Mouse (Mus musculus): ENCODE results near the gene Irf7. TPM values are rescaled to one million over a fixed set of nuclear protein-coding genes. Genes with fewer than 3 reads are reported as not detected.
A peak's percentile ranks its signal among the peaks of the same experiment; 100 is the strongest.

Gene Irf7
- polyA plus RNA-seq, 1 experiment = 5.6 TPM

- no peak overlapping the region for H3K4me3 ChIP-seq (replicated peaks; ENCODE audit: insufficient read depth, low read depth, low read length)
- TF ChIP-seq CTCF (IDR thresholded peaks at IDR 0.05; ENCODE audit: borderline replicate concordance, insufficient read depth, low read depth, low read length) = no peak
- TF ChIP-seq POLR2A (IDR thresholded peaks at IDR 0.05; ENCODE audit: borderline replicate concordance, insufficient read depth, low read length) = no peak
- DNase-seq = no peak
- H3K27me3 ChIP-seq (ENCODE audit: control insufficient read depth, insufficient read depth, low read length) = no peaks in the 10 kb centered on the region; the same call in 1 of the 2 replicates
- H3K27ac ChIP-seq (ENCODE audit: insufficient read depth, low read length) = no peak overlapping the region
- H3K4me1 ChIP-seq (ENCODE audit: control insufficient read depth, insufficient read depth, low read length) = peaks cover 6% of the 10 kb centered on the region
- WGBS = 61% methylated on average over 3 of the region's 3 CpGs
Observed at GRCm38 (mm10) chr7:141297926-141298650, 31.8 kb upstream of the Irf7 start.

GRCm38 (mm10) chr7:141294479-141294878 lies 28.2 kb upstream of the Irf7 start:
- TF ChIP-seq POLR2A (IDR thresholded peaks at IDR 0.05; ENCODE audit: borderline replicate concordance, insufficient read depth, low read length) (no peak), CTCF (IDR thresholded peaks at IDR 0.05; ENCODE audit: borderline replicate concordance, insufficient read depth, low read depth, low read length) (no peak)
- Histone ChIP-seq H3K4me3 (replicated peaks; ENCODE audit: insufficient read depth, low read depth, low read length) (no peak overlapping the region), H3K27me3 (ENCODE audit: control insufficient read depth, insufficient read depth, low read length) (no peaks in the 10 kb centered on the region; the same call in 1 of the 2 replicates), H3K27ac (ENCODE audit: insufficient read depth, low read length) (no peak overlapping the region), H3K4me1 (ENCODE audit: control insufficient read depth, insufficient read depth, low read length) (no peaks in the 10 kb centered on the region)
- no peak for DNase-seq
- WGBS = 16% methylated on average over 22 of the region's 22 CpGs

GRCm38 (mm10) chr7:141293852-141294471 lies 27.7 kb upstream of the Irf7 start:
- H3K27me3 ChIP-seq (ENCODE audit: control insufficient read depth, insufficient read depth, low read length) = no peaks in the 10 kb centered on the region; the same call in 1 of the 2 replicates
- no peaks in the 10 kb centered on the region for H3K4me1 ChIP-seq (ENCODE audit: control insufficient read depth, insufficient read depth, low read length)
- TF ChIP-seq POLR2A (IDR thresholded peaks at IDR 0.05; ENCODE audit: borderline replicate concordance, insufficient read depth, low read length) (no peak), CTCF (IDR thresholded peaks at IDR 0.05; ENCODE audit: borderline replicate concordance, insufficient read depth, low read depth, low read length) (no peak; the same call in 1 of the 2 replicates)
- peak in 1 of 2 experiments; percentile 53 for DNase-seq
- H3K4me3 ChIP-seq (replicated peaks; ENCODE audit: insufficient read depth, low read depth, low read length) = peak overlapping the region; percentile 35
- H3K27ac ChIP-seq (ENCODE audit: insufficient read depth, low read length) = no peak overlapping the region
- WGBS = 1% methylated on average over 53 of the region's 53 CpGs

GRCm38 (mm10) chr7:141292583-141293388 lies 26.5 kb upstream of the Irf7 start:
- Histone ChIP-seq H3K27me3 (ENCODE audit: control insufficient read depth, insufficient read depth, low read length) (no peaks in the 10 kb centered on the region; the same call in 1 of the 2 replicates), H3K27ac (ENCODE audit: insufficient read depth, low read length) (no peak overlapping the region), H3K4me3 (replicated peaks; ENCODE audit: insufficient read depth, low read depth, low read length) (no peak overlapping the region), H3K4me1 (ENCODE audit: control insufficient read depth, insufficient read depth, low read length) (no peaks in the 10 kb centered on the region)
- TF ChIP-seq CTCF (IDR thresholded peaks at IDR 0.05; ENCODE audit: borderline replicate concordance, insufficient read depth, low read depth, low read length) = no peak
- no peak for DNase-seq
- WGBS = 83% methylated on average over 15 of the region's 15 CpGs

- TF ChIP-seq POLR2A (IDR thresholded peaks at IDR 0.05; ENCODE audit: borderline replicate concordance, insufficient read depth, low read length) (no peak), CTCF (IDR thresholded peaks at IDR 0.05; ENCODE audit: borderline replicate concordance, insufficient read depth, low read depth, low read length) (no peak)
- WGBS = 8% methylated on average over 46 of the region's 46 CpGs
- Histone ChIP-seq H3K4me1 (ENCODE audit: control insufficient read depth, insufficient read depth, low read length) (no peaks in the 10 kb centered on the region), H3K4me3 (replicated peaks; ENCODE audit: insufficient read depth, low read depth, low read length) (no peak within 1 kb of the TSS), H3K27me3 (ENCODE audit: control insufficient read depth, insufficient read depth, low read length) (no peaks in the 10 kb centered on the region; the same call in 1 of the 2 replicates), H3K27ac (ENCODE audit: insufficient read depth, low read length) (no peak within 1 kb of the TSS)
- DNase-seq = no peak
Observed at GRCm38 (mm10) chr7:141291921-141292582, 25.8 kb upstream of the Irf7 start, which contains the start of gene Drd4. Gene Drd4 (plus strand): TSS chr7:141292006.

- 91% methylated on average over 3 of the region's 3 CpGs for WGBS
- DNase-seq = no peak
- no peaks in the 10 kb centered on the region for H3K4me1 ChIP-seq (ENCODE audit: control insufficient read depth, insufficient read depth, low read length)
- no peak overlapping the region for H3K27ac ChIP-seq (ENCODE audit: insufficient read depth, low read length)
- no peaks in the 10 kb centered on the region for H3K27me3 ChIP-seq (ENCODE audit: control insufficient read depth, insufficient read depth, low read length)
- no peak for TF ChIP-seq POLR2A (IDR thresholded peaks at IDR 0.05; ENCODE audit: borderline replicate concordance, insufficient read depth, low read length)
- TF ChIP-seq CTCF (IDR thresholded peaks at IDR 0.05; ENCODE audit: borderline replicate concordance, insufficient read depth, low read depth, low read length) = no peak
- H3K4me3 ChIP-seq (replicated peaks; ENCODE audit: insufficient read depth, low read depth, low read length) = no peak overlapping the region
Observed at GRCm38 (mm10) chr7:141288042-141288441, 21.8 kb upstream of the Irf7 start.

- no peak for DNase-seq
- WGBS = 18% methylated on average over 4 of the region's 4 CpGs
- H3K4me3 ChIP-seq (replicated peaks; ENCODE audit: insufficient read depth, low read depth, low read length) = no peak overlapping the region
Observed at GRCm38 (mm10) chr7:141282756-141283155, 16.5 kb upstream of the Irf7 start.

More at GRCm38 (mm10) chr7:141282756-141283155, 16.5 kb upstream of the Irf7 start:
- no peak for TF ChIP-seq POLR2A (IDR thresholded peaks at IDR 0.05; ENCODE audit: borderline replicate concordance, insufficient read depth, low read length)
- TF ChIP-seq CTCF (IDR thresholded peaks at IDR 0.05; ENCODE audit: borderline replicate concordance, insufficient read depth, low read depth, low read length) = no peak
- 0 out of 2 replicates have a peak, but pooled peaks cover 3% of the 10 kb centered on the region for H3K4me1 ChIP-seq (ENCODE audit: control insufficient read depth, insufficient read depth, low read length)
- H3K27me3 ChIP-seq (ENCODE audit: control insufficient read depth, insufficient read depth, low read length) = no peaks in the 10 kb centered on the region
- no peak overlapping the region for H3K27ac ChIP-seq (ENCODE audit: insufficient read depth, low read length)

All from cerebellum, adult 2 months (tissue).